Mouse (Mus musculus): ENCODE measurements around the gene Neo1.

Gene Neo1

DNA sequence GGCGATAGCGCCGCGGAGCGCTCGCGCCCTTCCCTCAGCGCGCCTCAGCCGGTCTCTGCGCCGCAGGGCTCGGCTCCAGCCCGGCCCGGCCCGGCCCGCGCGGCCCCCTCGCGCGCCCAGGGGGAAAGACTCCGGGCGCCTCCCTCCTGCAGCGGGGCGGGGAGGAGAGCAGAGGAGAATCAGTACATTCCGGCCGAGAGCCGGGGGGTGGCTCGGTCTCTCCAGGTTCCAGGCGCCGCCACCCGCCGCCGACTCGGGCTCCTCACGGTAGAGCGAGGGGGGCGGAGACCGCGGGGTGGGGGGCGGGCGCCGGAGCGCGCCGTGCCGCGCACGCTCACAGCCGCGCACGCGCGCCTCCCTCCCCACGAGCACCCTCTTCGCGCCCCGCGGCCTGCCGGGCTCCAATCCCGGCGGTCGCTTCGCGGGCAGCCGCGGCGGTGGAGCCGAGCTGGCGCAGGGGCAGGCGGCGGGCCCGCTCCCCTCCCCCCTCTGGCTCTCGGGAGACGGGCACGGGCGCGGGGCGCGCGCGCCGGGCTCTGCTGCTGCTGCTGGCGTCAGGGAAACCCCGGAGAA is at the start of gene Neo1:
Neo1 (minus strand) TSS at position 283 of the 573 bp plus-strand sequence.
- peak; percentile 92 for DNase-seq (ENCODE audit: low spot score)

DNA sequence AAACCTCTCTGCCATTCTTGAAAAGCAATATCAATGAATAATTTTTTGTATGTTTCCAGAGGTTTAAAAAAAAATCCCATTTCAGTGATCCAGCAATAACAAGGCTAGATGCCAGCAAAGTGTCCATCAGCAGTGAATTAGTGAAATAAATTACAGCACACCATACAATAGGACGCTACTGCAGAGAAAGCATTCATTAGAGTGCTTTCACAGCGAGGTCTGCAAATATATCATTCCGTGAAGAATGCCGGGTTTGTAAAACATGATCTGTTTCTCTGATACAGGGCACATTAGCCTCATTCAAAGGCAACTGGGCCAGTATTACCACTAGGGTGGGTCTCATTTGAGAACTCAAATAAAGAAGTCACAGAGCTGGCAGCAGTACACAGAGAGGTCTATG is 39.4 kb upstream of the Neo1 start:
- no peak for DNase-seq (ENCODE audit: low spot score)

DNA sequence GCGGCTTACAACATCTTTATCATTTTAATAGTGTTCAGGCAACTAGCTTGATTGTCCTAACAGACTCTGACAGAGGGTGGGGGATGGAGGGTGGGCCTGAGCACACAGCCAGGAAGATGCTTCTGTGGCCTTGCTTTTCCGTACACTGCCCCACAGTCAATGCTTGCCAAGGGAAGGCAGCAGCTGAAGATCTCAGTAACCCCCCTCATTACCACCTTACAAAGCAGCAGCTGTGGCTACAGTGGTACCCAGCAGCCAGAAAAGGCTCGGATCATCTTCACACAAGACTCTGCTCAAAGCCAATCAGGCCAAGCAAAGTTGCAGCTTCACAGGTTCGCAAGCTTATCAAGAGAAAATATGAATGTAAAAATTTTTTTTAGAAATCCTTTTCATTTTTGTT is 37.6 kb upstream of the Neo1 start:
- no peak for DNase-seq (ENCODE audit: low spot score)

DNA sequence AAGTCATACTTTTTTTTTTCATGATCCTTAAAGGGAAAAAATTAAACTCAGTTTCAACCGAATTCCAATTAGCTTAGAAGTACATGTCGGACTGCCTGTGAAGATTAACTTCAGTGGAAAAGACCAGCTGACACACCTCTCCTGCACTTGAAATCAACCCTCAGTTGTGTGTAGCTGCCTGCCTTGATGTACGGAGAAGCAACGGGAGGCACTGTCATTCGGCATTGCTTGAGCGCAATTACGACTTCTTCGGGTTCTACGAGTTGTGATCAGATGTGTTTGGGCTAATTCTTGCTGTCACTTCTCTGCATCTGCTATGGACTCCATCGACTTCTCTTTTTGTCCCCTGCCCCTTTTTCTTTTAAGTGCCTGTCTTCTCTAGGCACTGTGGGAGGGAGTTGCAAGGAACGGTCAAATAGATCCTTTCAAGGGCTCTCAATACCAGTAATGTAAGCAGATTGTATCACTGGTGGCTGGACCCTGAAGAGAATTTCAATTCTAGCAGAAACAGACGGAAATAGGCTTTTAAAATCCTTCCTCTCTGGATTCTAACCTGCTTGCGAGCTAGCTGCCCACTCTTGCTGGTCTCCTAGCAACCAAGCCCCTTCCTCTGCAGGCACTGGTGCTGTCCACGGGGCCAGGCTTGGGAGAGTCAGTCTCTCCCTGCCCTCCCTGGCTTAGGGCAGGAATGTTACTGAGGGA is 36.0 kb upstream of the Neo1 start:
- peak; percentile 78 for DNase-seq (ENCODE audit: low spot score)

DNA sequence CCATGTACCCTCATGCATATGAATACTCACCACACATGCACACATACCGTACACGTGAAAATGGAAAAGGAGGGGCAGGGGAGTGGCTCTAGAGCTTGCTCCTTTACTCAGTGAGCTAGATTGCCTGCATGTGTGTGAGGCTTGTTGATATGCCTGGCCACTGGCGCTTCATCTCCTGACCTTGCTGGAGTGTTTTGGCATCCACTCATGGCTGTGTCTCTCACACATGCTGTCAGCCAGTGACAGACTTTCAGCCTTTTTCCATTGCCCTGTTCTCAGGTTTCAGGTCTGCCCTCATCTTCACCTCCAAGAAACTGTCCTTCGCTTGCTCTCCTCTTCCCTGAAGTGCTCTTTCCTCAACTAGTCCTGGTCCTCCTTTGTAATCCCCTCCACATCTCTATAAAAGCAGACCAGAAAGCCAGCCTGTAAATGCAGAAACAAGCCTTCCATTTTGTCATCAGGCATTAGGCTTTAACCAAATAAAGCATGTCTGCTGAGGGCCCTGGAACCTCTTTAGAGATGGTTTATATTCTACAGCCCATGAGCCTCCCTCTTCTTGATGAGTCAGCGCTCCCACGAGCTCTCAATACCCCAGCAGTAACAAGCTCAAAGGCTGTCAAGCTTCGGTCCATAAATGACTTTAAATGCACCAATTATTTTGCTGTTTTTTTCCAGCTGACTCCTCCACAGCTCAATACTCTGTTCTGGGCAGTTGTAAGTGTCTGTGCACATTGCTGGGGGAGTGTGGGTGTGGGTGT is 35.2 kb upstream of the Neo1 start:
- DNase-seq (ENCODE audit: low spot score) = peak; percentile 33

DNA sequence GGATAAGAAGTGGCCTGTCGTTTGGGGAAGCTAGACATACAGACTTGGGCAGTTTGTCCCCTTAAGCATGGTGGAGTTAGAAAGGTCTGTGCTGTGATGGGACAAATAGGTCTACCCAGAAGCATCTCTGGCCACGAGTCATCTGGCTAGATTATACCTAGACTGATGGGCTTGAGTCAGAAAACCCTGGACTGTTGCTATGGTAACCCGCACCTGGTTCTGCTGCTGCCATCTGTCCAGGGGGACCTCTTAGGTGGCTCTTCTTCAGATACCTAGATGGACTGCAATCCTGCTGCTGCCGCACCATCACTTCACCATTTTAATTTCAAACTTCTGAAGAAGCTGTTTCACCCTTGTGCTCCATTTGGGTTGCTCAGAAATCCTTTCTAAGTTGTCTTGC is 34.0 kb upstream of the Neo1 start:
- DNase-seq (ENCODE audit: low spot score) = no peak

DNA sequence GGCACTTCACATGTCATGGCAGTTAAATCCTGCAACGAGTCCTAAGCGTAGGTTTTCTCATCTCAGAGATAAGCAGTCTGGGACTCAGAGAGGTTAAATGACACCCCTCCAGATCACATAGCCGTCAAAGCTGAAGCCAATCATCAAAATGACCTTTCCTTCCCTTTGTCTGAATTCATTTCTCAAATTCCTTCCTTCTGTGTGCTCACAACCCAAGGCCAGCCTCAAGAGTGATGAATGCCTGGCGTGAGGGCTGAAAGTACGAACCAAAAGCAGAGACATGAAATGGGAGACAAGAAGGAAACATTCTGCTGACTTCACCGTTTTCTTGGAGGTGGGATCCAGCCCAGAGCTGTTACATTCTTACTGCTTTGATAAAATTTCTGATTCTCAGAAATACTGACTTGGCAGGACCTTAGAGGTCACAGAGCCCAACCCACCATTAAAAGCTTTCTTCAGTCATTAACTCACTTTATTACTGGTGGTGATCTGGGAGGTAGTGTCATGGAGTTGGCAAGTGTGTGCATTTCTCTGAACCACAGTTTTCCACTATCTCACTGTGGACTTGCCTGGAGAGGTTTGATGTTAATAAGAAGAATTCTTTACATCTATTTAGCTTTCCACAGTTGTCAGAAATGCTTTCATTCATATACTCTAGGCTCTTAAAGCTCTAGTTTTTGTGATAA is 29.5 kb upstream of the Neo1 start:
- no peak for DNase-seq (ENCODE audit: low spot score)

DNA sequence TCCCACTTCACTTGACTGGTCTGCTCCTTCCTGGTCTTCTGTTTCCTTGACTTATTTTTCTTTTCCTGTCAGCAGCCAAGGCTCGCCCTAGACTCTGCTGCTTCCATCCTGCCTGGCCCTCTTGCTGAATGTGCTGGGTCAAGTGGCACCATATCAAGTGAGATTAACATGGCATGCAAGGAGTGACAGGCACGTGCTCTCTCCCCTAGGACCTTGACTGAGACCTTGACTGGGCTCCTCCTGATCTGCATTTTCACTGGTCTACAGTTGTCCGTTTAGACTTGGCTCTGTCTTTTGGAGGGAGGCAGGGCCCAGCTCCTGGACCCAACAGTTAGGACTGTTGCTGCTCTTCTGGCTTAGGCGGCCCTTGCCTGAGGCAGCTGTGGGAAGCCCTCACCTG is 26.2 kb upstream of the Neo1 start:
- no peak for DNase-seq (ENCODE audit: low spot score)

DNA sequence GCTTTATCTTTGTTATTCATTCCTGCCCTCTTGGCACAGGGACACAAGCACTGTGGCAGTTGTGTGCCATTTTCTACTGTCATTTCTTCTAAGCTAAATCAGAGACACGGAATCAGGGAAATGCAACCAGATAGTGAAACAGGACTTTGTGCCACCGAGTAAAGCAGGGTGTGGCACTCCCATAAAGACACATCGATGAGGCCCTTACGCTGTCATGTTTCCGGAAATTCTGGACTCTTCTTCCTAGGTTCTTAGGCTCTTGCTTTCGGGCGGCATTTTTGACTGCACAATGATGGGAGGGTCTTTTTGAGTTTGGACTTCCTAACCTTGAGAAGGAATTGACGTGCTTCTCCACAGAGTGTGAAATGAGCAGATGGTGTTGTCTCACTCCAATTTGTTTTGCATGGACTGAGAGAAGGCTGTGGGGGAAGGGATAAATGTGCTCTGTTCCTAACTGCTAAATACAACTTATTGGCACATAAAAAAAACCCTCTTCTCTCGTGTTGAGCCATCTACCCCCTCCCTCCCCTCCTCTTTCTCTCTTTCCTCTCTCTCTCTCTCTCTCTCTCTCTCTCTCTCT is 23.9 kb upstream of the Neo1 start:
- DNase-seq (ENCODE audit: low spot score) = no peak

DNA sequence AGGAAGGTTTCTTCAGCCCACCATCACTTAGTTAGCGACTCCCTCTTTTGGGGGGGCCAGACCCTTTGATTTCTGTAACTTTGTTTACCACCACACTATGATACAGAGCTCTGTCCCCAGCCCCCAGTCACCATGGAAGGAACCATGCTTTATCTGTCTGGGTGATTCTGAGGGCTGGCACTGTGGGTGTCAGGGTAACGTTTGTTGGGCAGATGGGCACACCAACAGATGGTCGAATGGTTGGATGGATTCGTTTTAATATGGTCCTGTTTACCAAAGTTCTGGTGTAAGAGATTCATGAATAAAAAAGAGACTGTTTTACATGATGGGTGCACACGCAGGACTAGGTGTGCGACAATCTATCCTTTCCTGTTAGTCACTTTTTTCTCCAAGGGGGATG is 22.9 kb upstream of the Neo1 start:
- no peak for DNase-seq (ENCODE audit: low spot score)

DNA sequence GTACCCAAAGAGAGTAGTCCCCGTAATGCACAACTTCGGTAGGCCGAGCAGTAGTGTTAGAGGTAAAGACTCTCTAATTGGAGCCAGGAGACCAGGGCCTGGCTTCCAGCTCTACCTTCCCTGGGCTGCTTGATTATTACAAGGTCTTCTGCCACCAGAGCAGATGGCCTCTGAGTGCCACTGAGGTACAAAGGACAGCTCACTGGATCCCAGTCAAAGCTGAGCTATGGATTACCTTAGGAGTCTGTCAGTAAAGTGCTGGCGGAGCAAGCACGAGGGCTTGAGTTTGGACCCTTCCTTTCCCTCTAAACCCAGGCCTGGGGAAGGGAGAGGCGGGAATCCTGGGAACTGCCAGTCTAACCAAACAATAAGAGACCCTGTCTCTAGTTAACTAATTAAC is 21.8 kb upstream of the Neo1 start:
- no peak for DNase-seq (ENCODE audit: low spot score)

DNA sequence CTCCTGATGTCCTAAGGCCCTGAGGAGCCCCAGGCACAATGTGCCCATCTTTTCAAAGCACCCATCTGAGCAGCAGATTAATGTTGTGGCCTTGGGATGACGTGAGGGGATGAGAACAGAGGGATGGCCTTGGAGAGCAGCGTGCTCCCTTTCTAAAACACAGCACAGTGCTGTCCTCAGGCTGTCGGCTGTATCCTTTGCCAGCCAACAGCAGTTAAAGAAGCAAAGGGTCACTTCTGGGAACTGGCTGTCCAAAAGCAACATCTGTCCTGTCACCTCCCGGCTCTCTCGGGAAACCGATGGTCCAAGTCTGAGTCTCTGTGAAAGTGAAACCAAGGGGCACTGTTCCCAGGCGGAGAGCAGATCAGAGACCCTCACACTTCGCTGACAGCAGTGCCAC is 20.0 kb upstream of the Neo1 start:
- DNase-seq (ENCODE audit: low spot score) = no peak

DNA sequence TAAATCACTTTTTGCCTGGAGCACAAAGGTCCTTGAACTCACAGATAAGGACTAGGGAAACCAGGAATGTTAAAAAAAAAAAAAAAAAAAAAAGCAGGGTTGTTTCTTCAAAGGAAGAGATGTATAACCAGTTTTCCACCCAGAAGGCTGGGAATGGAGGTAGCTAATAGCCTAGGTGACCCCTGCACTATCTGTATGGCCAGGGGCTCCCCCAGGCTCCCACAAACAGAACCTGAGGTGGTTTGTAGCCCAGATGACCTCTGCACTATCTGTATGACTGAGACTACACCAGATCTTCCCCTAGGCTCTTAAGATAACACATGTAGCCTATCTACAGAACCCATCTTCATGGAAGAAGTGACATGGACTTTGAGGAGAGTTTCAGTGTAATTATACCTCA is 5.6 kb upstream of the Neo1 start:
- DNase-seq (ENCODE audit: low spot score) = no peak

DNA sequence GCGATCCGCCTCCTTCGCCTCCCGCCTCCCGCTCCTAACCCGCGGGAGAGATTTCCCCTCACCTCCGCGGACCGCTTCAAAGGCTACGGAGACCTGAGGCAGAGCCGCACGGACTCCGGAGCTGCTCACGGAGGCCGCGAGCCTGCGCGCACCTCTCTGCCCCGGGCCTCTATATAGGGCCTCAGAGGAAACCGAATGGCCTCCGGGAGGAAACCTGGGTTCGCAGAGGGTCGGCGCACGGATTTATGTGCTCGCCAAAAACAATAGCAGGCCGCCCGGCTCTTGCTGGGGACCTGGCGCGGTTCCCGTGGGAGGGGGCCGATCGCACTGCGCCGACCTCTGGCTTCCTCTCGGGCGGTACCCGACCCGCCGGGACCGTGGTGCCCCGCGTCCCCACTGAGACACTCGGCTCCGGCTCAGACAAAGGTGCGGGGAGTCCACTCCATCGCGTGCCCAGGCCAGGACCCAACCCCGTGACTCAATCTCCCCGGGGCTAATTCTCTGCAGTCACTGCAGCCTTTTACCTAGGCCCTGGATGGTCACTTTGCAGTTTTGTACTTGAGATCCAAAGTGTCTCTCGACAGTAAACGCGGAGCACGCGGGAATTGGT is 596 bp upstream of the Neo1 start:
- DNase-seq (ENCODE audit: low spot score) = peak; percentile 76

DNA sequence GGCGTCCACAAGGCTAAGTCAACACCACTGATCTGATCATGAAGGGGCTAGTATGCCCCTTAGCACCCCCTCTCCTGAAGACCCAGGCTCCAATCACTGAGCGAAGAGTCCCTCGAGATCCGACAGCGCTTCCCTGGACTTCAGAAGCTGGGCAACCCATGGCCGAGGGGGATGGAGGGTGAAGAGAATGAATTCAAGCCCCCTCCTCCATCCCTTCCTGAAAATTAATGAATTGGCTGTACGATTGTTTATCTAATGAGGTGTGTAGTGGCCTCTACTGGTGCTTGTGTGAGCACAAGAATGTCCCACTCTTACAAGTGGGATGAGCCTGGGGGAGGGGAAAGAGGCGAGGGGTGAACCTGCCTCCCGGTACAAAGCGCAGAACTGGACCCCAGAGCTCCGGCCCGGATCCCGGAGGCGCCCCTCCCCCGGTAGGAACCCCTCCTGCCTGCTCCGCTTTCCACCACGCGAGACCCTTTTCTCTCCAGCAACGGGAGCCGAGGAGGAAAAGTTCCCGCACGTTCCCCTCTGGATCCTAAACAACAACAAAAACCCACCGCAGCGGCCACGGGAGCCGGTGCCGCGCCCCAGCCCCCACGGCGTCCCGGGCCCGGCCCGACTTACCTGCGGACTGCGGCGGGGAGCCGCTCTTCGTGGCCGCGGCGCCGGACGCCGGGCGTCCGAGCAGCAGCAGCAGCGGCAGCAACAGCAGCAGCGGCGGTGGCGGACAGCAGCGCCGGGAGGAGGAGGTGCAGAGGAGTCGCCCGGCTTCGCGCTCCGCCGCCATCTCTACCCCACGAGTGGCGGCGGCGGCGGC is 691 bp downstream of the Neo1 start:
- DNase-seq (ENCODE audit: low spot score) = peak; percentile 79

DNA sequence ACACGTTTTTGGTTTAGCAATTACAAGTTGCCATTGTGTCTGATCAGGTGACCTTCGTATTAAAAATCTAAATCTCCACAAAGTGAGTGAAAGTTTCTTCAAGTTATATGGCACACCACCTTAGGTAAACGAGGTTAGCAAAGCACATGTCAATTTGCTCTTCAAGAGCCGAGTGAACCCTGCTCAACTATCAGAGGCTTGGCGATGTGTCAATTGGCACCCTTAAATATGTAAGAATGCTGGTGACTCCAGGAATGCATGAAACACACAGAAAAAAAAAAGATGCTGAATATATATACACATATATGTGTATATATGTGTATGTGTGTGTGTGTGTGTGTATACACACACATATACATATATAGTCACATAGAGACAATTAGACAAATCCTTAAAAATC is 1.4 kb downstream of the Neo1 start:
- DNase-seq (ENCODE audit: low spot score) = no peak

DNA sequence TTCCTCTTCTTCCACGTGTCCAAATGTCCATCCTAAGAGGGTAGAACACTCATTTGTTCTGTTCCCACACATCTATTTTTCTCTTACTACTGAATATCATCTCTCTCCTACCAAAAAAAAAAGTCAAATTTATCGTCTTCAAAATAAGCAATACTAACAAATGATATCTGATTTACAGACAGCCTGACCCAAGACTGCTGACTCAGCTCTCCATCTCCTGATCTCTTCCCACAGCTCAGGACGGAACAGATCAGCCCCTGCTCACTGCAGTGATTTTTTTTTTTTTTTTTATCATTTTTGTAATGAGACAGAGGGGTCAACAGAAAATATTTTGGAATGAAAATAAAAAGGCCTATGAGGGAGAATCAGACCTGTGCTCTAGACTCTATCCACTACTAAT is 2.7 kb downstream of the Neo1 start:
- DNase-seq (ENCODE audit: low spot score) = no peak

DNA sequence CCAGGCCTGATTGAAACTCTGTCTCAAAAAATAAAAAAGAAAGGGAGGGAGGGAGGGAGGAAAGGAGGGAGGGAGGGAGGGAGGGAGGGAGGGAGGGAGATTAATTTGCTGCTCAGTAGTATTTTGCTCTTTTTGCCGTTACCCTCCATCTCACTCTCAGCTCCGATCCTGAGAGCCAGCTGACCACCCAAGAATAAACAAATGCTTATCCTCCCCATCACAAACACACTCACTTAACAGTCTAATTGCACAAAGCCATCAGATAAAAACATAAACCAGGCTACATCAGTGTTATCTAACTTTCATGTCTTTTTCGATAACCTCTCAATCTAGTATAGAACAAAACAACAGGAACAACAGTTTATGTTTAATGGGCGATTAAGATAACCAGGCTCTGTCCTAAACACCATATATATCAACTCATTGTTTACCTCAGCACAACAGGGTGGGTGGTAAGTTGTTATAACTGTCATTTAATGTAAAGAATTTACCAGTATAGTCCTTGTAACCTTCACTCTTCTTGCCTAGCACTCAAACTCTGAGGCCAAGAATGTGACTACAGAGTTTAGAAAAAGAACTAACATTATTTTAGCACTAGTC is 11.9 kb downstream of the Neo1 start:
- no peak for DNase-seq (ENCODE audit: low spot score)

DNA sequence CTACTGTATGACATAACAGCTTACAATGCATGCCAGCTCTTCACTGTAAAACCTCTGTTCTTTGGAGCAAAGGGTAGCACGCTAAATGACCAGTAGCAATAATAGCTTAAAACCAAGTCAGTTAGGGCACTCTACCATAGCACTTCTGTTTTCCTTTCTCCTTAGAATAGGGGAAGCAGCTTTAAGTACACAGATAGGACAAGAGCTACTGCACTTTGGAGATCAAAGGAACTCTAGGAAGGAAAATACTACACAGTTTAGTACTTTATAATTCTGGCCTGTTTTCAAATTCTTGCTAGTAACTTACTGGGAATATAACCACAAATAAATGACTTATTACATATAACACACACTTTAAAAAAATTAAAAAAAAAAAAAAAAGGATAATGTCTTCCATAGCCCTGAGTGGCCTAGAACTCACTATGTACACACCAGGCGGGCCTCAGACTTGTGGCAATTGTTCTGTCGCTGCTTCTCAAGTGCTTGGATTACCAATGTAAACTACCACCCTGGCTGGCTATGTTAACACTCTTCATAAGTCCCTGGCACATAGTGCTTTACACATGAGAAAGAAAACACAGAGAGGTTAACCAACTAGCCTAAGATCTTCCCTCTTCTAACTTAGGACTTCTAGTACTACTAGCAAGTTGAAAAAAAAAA is 20.1 kb downstream of the Neo1 start:
- no peak for DNase-seq (ENCODE audit: low spot score)

DNA sequence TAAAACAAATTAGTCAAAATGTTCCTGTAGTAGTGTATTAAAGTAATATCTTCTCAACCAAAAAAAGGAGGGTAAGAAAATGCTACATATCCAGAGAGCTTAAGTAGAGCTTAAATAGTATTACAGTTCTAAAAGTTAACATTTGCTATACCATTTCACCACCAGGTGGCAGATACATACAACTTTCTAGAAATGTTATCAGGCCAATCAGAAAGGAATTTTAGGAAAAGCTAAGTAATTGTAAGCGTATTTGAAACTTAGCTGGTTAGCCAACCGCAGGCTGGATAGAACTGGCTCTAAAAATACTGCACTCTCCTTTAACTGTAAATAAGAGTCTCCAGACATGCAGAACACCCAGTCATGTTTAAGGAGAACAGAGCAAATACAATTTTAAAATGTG is 22.9 kb downstream of the Neo1 start:
- peak; percentile 85 for DNase-seq (ENCODE audit: low spot score)

Measured in embryo, embryonic 10.5 days (tissue).